In genomic region chr5:100477604-100478003, GRCm38 (mm10) we compare ENCODE assay signal across 20 mouse cellular contexts.
"Had no signal": no experiment of that assay in that cellular context is flagged by ENCODE, and none has a peak within 500 bp of the region (broad histone marks: within the 10 kb centered on the region; RNA-seq: fewer than 3 reads in every experiment).

No protein-coding gene starts in this region.

- H3K9me3 ChIP-seq: megakaryocyte, embryonic 14.5 days; midbrain, embryonic 10.5 days; midbrain, embryonic 12.5 days; neural tube, embryonic 13.5 days; neural tube, embryonic 15.5 days; stomach, embryonic 15.5 days had no signal

- DNase-seq: lung, adult 18-20 months; lung, embryonic 14.5 days; lung, postnatal 10 days; midbrain, embryonic 14.5 days; retina, postnatal 1 day; right cerebral cortex, adult 18-20 months; right cerebral cortex, postnatal 25 days; right cerebral cortex, postnatal 4 days; thymus, adult 2 months; thymus, postnatal 25 days; thymus, postnatal 4 days had no signal

- H3K9ac ChIP-seq: lung, embryonic 14.5 days; midbrain, embryonic 12.5 days; neural tube, embryonic 13.5 days; neural tube, embryonic 15.5 days; stomach, embryonic 15.5 days had no signal

- H3K27ac ChIP-seq: midbrain, embryonic 10.5 days; midbrain, embryonic 12.5 days; neural tube, embryonic 13.5 days; neural tube, embryonic 15.5 days; stomach, embryonic 15.5 days; stomach, postnatal 0 days had no signal

- H3K4me2 ChIP-seq: lung, embryonic 14.5 days; midbrain, embryonic 12.5 days; neural tube, embryonic 13.5 days; neural tube, embryonic 15.5 days; stomach, embryonic 15.5 days had no signal

- H3K4me1 ChIP-seq: midbrain, embryonic 10.5 days; midbrain, embryonic 12.5 days; neural tube, embryonic 13.5 days; neural tube, embryonic 15.5 days; stomach, embryonic 15.5 days had no signal

- H3K4me3 ChIP-seq: megakaryocyte, embryonic 14.5 days; midbrain, embryonic 10.5 days; midbrain, embryonic 12.5 days; myocyte; neural tube, embryonic 13.5 days; neural tube, embryonic 15.5 days; stomach, embryonic 15.5 days had no signal

- H3K27me3 ChIP-seq: megakaryocyte, embryonic 14.5 days; midbrain, embryonic 12.5 days; neural tube, embryonic 13.5 days; neural tube, embryonic 15.5 days; stomach, embryonic 15.5 days had no signal

- ATAC-seq: midbrain, embryonic 16.5 days had no signal
